In the genomic region with DNA sequence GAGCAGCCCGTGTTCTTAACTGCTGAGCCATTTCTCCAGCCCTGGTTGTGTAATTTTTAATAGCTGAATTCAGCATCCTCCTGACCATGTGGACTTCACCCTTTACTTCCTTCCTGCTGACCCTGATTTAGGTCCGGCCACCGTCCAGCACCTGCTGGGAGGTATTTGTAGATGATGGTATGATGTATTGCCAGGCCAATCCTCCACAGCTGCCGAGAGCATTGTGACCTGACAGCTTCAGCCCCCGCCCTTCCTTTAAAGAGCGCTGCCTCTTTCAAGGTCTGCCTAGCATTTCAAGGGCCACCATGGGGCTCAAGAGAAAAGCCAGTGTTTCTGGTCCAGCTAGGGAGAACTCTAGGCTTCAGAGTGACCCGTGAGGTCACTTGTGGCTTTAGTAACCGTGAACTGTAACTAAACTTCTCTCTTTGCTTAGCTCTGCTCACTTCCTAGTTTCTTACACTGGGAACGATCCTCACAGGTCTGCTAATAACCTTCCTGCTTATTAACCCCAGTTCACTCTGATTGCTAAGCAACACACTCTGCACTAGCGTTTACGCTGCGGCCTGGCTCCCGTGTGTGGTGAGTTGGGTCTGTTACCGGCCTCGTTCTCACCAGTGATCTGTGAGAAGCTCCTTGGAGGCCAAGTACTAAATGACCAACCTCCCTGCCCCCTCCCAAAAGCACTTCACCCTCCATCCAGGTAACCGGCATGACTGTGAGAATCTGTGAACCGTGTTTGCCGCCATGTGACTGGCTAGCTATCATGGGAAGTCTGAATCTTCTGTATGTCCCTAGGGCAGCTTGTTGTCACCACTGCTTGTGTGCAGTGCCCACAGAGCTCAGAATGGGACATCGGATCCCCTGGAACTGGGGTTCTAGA, we compare ENCODE assay signal across 12 mouse cellular contexts.
A peak's percentile ranks its signal among the peaks of the same experiment; 100 is the strongest.
DNase-seq lines count a peak whose midpoint lies in the region; ATAC-seq and TF ChIP-seq lines count a peak whose summit lies in the region.
"Had no signal": no experiment of that assay in that cellular context is flagged by ENCODE, and none has a peak within 500 bp of the region (broad histone marks: within the 10 kb centered on the region; RNA-seq: fewer than 3 reads in every experiment).

No protein-coding gene starts in this region.

- WGBS in heart, adult 2 months = 63% methylated on average over 19 of the region's 19 CpGs
- 66% methylated on average over 19 of the region's 19 CpGs for WGBS in midbrain, embryonic 10.5 days
- 51% methylated on average over 19 of the region's 19 CpGs for WGBS in midbrain, embryonic 16.5 days

- no peak for TF ChIP-seq POLR2A in heart, adult 2 months (IDR thresholded peaks at IDR 0.05; ENCODE audit: insufficient read depth, low read depth, low read length)

- TF ChIP-seq EP300 in heart, adult 2 months (IDR thresholded peaks at IDR 0.05; ENCODE audit: insufficient read depth, low read depth, low read length) = no peak

- H3K9ac ChIP-seq in heart, adult 2 months (ENCODE audit: low read depth, low read length) = no peak overlapping the region
- H3K9ac ChIP-seq in midbrain, embryonic 16.5 days (ENCODE audit: low read depth, low read length) = no peak overlapping the region
- H3K9ac ChIP-seq: midbrain, embryonic 13.5 days had no signal

- no peak overlapping the region for H3K4me3 ChIP-seq in heart, adult 2 months
- no peak overlapping the region for H3K4me3 ChIP-seq in midbrain, embryonic 10.5 days
- no peak overlapping the region for H3K4me3 ChIP-seq in midbrain, embryonic 16.5 days (ENCODE audit: low read depth, low read length)
- H3K4me3 ChIP-seq: midbrain, embryonic 13.5 days had no signal

- no peaks in the 10 kb centered on the region for H3K36me3 ChIP-seq in heart, adult 2 months (ENCODE audit: control insufficient read depth, insufficient read depth, low read length)
- H3K36me3 ChIP-seq in midbrain, embryonic 10.5 days = no peaks in the 10 kb centered on the region
- no peaks in the 10 kb centered on the region for H3K36me3 ChIP-seq in midbrain, embryonic 16.5 days (ENCODE audit: control insufficient read depth, insufficient read depth, low read length)
- H3K36me3 ChIP-seq: midbrain, embryonic 13.5 days had no signal

- intact Hi-C loops in heart, adult 2 months (cut with DNase I) = no loop called here
- intact Hi-C loops in heart, postnatal 10 days (cut with DNase I) = no loop called here

- no peaks in the 10 kb centered on the region for H3K4me1 ChIP-seq in heart, adult 2 months (ENCODE audit: control insufficient read depth, insufficient read depth, low read length)
- H3K4me1 ChIP-seq in midbrain, embryonic 10.5 days = peaks cover 12% of the 10 kb centered on the region
- no peaks in the 10 kb centered on the region for H3K4me1 ChIP-seq in midbrain, embryonic 16.5 days (ENCODE audit: control insufficient read depth, insufficient read depth, low read length)

- H3K27ac ChIP-seq in heart, adult 2 months = peak overlapping the region; percentile 40; the same call in 1 of the 2 replicates
- peak overlapping the region; percentile 38; the same call in 1 of the 2 replicates for H3K27ac ChIP-seq in midbrain, embryonic 10.5 days (replicated peaks)
- no peak overlapping the region for H3K27ac ChIP-seq in midbrain, embryonic 16.5 days (ENCODE audit: low read length)
- H3K27ac ChIP-seq: midbrain, embryonic 13.5 days had no signal

- H3K9me3 ChIP-seq in midbrain, embryonic 10.5 days (replicated peaks) = no peaks in the 10 kb centered on the region
- no peaks in the 10 kb centered on the region for H3K9me3 ChIP-seq in midbrain, embryonic 16.5 days (replicated peaks; ENCODE audit: control insufficient read depth, low read length, poor library complexity, severe bottlenecking)
- H3K9me3 ChIP-seq: midbrain, embryonic 13.5 days had no signal

- no peaks in the 10 kb centered on the region for H3K79me2 ChIP-seq in heart, adult 2 months (replicated peaks; ENCODE audit: control insufficient read depth, insufficient read depth, low read length)

- no peak overlapping the region for H3K4me2 ChIP-seq in midbrain, embryonic 16.5 days (ENCODE audit: low read length)
- H3K4me2 ChIP-seq: midbrain, embryonic 13.5 days had no signal

- no peak for TF ChIP-seq CTCF in heart, adult 2 months (IDR thresholded peaks at IDR 0.05)

- DNase-seq in heart, adult 2 months = peak in 1 of 2 experiments; percentile 21
- DNase-seq in heart, postnatal 10 days = no peak
- DNase-seq in midbrain, embryonic 10.5 days (ENCODE audit: low spot score) = no peak
- peak; percentile 74 for DNase-seq in kidney, adult 18-20 months
- DNase-seq in frontal cortex, postnatal 14 days (ENCODE audit: low spot score in 2 of 2) = no peak
- no peak for DNase-seq in left cerebral cortex, adult 11 months (ENCODE audit: low spot score)
- DNase-seq: cerebellum, adult 11-12 months; gastrocnemius, postnatal 25 days; right cerebral cortex, postnatal 14 days had no signal

- H3K27me3 ChIP-seq in heart, adult 2 months (ENCODE audit: control insufficient read depth, insufficient read depth, low read length) = no peaks in the 10 kb centered on the region
- no peaks in the 10 kb centered on the region for H3K27me3 ChIP-seq in midbrain, embryonic 10.5 days (ENCODE audit: low read depth, poor library complexity, severe bottlenecking)
- no peaks in the 10 kb centered on the region for H3K27me3 ChIP-seq in midbrain, embryonic 16.5 days (ENCODE audit: control insufficient read depth, insufficient read depth, low read depth, low read length)
- H3K27me3 ChIP-seq: midbrain, embryonic 13.5 days had no signal

- no peak; the same call in 1 of the 2 replicates for ATAC-seq in midbrain, embryonic 16.5 days
- ATAC-seq in megakaryocyte progenitor cell, adult 5-6 weeks (replicated peaks; ENCODE audit: poor library complexity) = peak; percentile 65
- ATAC-seq: midbrain, embryonic 13.5 days had no signal
